Mouse (Mus musculus): ENCODE results near the gene Olfr750.

Olfr750 gene

GRCm38 (mm10) chr14:51088166-51088969, 14.1 kb upstream of the Olfr750 start:
- DNase-seq (ENCODE audit: low spot score): peak; percentile 75

- DNase-seq (ENCODE audit: low spot score): no peak
These were observed 13.5 kb upstream of the Olfr750 start for GRCm38 (mm10) chr14:51087762-51088161.

GRCm38 (mm10) chr14:51085911-51086310, 11.7 kb upstream of the Olfr750 start:
- no peak for DNase-seq (ENCODE audit: low spot score)

- no peak for DNase-seq (ENCODE audit: low spot score)
These were observed 10.9 kb upstream of the Olfr750 start for GRCm38 (mm10) chr14:51085086-51085485.

- DNase-seq (ENCODE audit: low spot score): no peak
These were observed 9.6 kb upstream of the Olfr750 start for GRCm38 (mm10) chr14:51083805-51084204.

- peak; percentile 49 for DNase-seq (ENCODE audit: low spot score)
These were observed 8.7 kb upstream of the Olfr750 start for GRCm38 (mm10) chr14:51082599-51083581.

GRCm38 (mm10) chr14:51081035-51081434, 6.8 kb upstream of the Olfr750 start:
- DNase-seq (ENCODE audit: low spot score): no peak

GRCm38 (mm10) chr14:51079180-51079579, 4.9 kb upstream of the Olfr750 start:
- DNase-seq (ENCODE audit: low spot score): no peak

GRCm38 (mm10) chr14:51069617-51070016, 4.6 kb downstream of the Olfr750 start:
- no peak for DNase-seq (ENCODE audit: low spot score)

GRCm38 (mm10) chr14:51068956-51069355, 5.3 kb downstream of the Olfr750 start:
- DNase-seq (ENCODE audit: low spot score): no peak

GRCm38 (mm10) chr14:51060761-51061160, 13.5 kb downstream of the Olfr750 start:
- DNase-seq (ENCODE audit: low spot score): no peak

GRCm38 (mm10) chr14:51057401-51057831, 16.8 kb downstream of the Olfr750 start, which contains the start of gene Rnase12:
Gene Rnase12, minus strand, starts transcription at chr14:51057661.
- DNase-seq (ENCODE audit: low spot score): no peak

- no peak for DNase-seq (ENCODE audit: low spot score)
These were observed 19.7 kb downstream of the Olfr750 start for GRCm38 (mm10) chr14:51054243-51055237.

- DNase-seq (ENCODE audit: low spot score): no peak
These were observed 21.1 kb downstream of the Olfr750 start for GRCm38 (mm10) chr14:51053176-51053575.

- no peak for DNase-seq (ENCODE audit: low spot score)
These were observed 22.3 kb downstream of the Olfr750 start for GRCm38 (mm10) chr14:51051941-51052340.

- DNase-seq (ENCODE audit: low spot score): no peak
These were observed 24.2 kb downstream of the Olfr750 start, which contains the start of gene Rnase11 for GRCm38 (mm10) chr14:51050063-51050462. Gene Rnase11, minus strand, starts transcription at chr14:51050163.

- DNase-seq (ENCODE audit: low spot score): no peak
These were observed 26.4 kb downstream of the Olfr750 start for GRCm38 (mm10) chr14:51047846-51048245.

- DNase-seq (ENCODE audit: low spot score): no peak
These were observed 32.5 kb downstream of the Olfr750 start, which contains the start of gene Rnase9 for GRCm38 (mm10) chr14:51041769-51042168. Gene Rnase9, minus strand, starts transcription at chr14:51041869.

- DNase-seq (ENCODE audit: low spot score): no peak
These were observed 38.0 kb downstream of the Olfr750 start for GRCm38 (mm10) chr14:51036214-51036613.

GRCm38 (mm10) chr14:51035206-51035605, 39.0 kb downstream of the Olfr750 start:
- DNase-seq (ENCODE audit: low spot score): no peak
